In genomic region chr17:46860120-46860519, GRCm38 (mm10) we compare ENCODE assay signal across 19 mouse cellular contexts. TPM values are rescaled to one million over a fixed set of nuclear protein-coding genes. Genes with fewer than 3 reads are reported as not detected.
"Had no signal": no experiment of that assay in that cellular context is flagged by ENCODE, and none has a peak within 500 bp of the region (broad histone marks: within the 10 kb centered on the region; RNA-seq: fewer than 3 reads in every experiment).

No protein-coding gene starts in this region.

- H3K4me3 ChIP-seq: limb, embryonic 13.5 days; neural tube, embryonic 15.5 days had no signal

- H3K27ac ChIP-seq: kidney, postnatal 0 days; limb, embryonic 13.5 days; liver, embryonic 14.5 days had no signal

- DNase-seq: left cerebral cortex, postnatal 4 days; lung, adult 18-20 months; right cerebral cortex, postnatal 4 days; thymus, postnatal 36 days had no signal

RNA-seq across cellular contexts. Expression of gene Prph2, which starts 50.1 kb away (rescaled TPM):
- total RNA-seq: layer of hippocampus, adult 8-10 months; layer of hippocampus, postnatal 14 days; left cerebral cortex, adult 18-20 months; left cerebral cortex, postnatal 10 days; left cerebral cortex, postnatal 4 days; liver, adult 2 months; megakaryocyte progenitor cell, adult 5-6 weeks had no signal
- polyA plus RNA-seq: limb, embryonic 13.5 days; liver, embryonic 14.5 days; lung, embryonic 16.5 days; midbrain, embryonic 16.5 days; neural tube, embryonic 11.5 days; neural tube, embryonic 15.5 days; stomach, embryonic 16.5 days; thymus, postnatal 0 days had no signal
